Mouse (Mus musculus) common myeloid progenitor, adult 5-6 weeks (primary cell): ENCODE data around the gene Pyroxd2. TPM values are rescaled to one million over a fixed set of nuclear protein-coding genes. Genes with fewer than 3 reads are reported as not detected.
"Not testable (repeated sequence)": the region's sequence is repeated elsewhere in the genome, so short reads cannot be mapped to it uniquely, and the experiment has no call there.

Source experiments
- ATAC-seq: replicated peaks from 2 replicates; pipeline ENCODE4 v1.8.0; 2016; ENCODE audit warnings: low read depth, mild to moderate bottlenecking, moderate TSS enrichment, inconsistent platforms; ENCODE audit not compliant: poor library complexity, severe bottlenecking
- total RNA-seq: library from RNA; stranded (forward); fragments of 200-1000, 187-1606 nt; gene quantifications from 2 replicates; pipeline ENCODE4 v1.2.3, GENCODE M21; 2017

Pyroxd2 gene
- total RNA-seq = 0.39 and 0.73 TPM in 2 replicates

DNA sequence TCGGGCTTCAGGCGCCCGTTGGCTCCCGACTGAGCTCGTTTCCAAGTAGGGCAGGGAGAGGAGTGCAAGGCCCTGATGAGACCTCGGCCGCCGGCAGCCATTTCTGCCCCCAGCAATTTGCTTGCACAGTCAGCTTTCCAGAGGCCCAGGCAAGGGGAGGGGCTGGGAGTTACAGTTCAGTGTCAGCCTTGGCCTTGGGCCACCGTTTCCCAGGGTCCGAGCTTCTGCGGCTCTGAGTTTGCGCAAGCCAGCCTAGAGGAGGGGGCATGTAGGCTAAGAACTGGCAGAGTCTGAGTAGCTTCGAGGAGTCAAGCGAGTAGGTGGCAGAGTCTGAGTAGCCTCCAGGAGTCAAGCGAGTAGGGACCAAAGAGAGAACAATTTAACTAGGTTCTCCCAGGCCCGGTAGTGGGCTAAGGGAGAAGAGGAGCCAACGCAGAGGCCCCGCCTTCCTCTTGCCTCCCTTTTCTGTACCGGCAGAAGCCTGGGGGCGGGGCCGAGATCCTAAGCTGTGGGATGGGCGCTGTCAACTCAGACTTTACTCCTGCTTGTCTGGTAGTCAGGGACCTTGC, at the start of gene Pyroxd2:
Gene Pyroxd2 (minus strand): TSS at position 413 of the 569 bp plus-strand sequence.
- peak; percentile 67 for ATAC-seq

DNA sequence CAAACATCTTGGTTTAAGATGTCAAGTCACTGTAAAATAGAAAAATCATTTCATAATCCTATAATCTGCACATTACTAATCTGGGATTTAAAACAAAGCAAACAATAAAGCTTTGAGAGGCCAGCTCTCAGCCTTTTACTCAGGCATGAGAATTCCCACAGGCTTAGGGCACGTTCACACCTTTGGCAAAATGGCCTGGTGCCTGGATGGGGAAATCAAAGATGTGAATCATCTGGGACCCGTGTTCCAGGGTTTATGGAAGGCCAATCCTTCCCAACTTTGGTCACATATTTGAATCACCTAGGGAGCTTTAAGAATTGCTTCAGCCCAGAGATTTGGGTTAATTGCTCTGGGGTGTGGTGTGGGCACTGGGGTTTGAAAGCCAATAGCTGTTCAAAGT, 45.3 kb upstream of the Pyroxd2 start:
- no peak for ATAC-seq

DNA sequence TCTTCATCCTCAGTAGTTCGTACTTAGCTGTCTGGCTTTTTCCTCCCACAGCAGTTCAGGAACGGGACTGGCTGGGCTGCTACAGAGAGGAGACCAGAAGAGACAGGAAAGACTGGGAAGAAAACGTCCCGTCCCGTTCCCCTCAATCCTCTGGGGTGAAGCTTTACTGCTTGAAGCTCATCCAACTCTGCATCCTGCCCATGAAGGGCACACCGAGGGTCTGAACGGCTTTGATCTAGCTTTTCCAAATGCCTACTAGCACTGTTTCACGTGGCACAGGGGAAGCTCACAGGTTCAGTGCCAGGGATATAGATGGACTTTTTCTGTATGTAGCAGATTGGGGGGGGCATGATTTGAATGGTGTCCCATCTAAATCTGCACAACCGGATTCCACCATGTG, 43.2 kb upstream of the Pyroxd2 start:
- ATAC-seq = no peak

DNA sequence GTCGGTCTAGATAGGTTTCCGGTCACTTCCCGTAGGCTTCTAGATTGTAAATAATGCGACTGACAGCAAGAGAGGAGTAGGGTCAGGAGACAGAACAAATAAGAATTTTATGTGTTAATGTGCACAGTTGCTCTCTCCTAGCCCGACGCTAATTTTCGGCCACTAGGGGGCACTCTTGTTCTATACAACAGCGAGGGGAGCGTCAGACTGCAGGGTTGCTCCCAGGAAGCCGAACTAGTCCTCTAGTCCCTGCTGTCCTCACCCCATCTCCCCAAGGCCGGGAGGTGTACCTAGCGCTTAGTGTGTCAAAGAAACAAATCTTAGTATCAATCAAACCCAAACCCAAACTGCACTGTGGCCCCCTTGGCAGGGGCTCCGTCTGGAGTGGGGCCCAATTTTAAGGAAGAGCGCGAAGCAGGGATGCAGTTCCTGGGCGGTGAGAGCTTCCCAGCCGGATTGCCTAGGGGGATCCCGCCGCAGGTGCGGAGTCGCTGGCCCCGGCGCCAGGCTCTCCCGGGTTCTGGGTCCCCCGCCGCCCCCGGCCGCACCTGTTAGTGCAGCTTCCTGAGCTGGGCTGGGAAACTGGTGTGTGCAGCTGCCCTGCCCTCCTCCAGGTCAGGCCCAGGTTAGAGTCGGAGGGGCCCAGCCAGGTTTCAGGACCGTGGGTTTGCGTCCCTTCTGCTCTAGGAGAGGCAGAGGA, 42.5 kb upstream of the Pyroxd2 start:
- peak; percentile 92 for ATAC-seq

DNA sequence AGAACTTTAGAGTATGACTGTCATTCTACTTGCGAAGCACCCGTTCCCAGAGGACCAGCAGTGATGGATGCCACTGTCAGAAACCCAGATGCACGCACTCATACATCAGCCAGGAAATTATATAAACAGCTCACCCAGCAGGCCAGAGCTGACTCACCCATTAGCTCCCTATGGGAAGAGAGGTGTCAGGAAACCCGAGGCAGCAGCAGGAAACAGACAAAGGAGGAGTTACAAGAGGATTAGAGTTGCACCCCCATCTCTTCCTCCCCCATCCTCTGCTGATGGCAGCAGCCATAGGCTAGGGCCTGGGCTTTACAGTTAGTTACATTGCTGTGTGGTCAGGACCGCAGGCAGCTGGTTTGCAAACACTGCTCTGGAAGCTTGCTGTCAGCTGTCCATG, 35.7 kb upstream of the Pyroxd2 start:
- no peak for ATAC-seq

DNA sequence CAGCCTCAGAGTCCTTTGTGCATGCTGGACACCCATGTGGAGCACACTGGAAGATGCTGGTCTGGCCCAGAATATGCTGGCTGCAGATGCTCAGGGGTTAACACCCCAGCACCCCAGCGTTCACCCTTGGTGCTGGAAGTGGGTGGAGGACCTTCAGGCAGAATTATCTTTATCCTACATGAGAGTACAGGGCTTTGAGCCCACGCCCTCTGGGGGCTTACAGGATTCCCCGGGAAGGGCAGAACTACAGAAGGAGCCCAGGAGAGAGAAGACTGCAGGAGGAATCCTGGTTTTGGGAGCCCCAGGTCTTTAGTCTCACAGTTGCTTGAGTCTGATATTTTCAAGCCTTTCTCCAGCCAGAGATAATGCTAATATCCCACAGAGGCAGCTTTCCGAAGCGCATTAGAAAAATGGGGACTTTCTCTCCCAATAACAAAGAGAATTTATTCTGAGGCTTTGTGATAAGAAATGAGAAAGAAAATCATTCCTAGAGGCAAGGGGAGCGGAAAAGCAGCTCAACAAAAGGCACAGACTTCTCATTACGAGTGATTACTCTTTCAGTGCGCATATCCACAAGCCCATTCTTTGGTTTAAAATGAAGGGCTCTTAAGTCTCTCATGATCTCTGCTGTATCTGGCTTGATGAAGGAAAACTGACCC, 33.1 kb upstream of the Pyroxd2 start:
- ATAC-seq = no peak

DNA sequence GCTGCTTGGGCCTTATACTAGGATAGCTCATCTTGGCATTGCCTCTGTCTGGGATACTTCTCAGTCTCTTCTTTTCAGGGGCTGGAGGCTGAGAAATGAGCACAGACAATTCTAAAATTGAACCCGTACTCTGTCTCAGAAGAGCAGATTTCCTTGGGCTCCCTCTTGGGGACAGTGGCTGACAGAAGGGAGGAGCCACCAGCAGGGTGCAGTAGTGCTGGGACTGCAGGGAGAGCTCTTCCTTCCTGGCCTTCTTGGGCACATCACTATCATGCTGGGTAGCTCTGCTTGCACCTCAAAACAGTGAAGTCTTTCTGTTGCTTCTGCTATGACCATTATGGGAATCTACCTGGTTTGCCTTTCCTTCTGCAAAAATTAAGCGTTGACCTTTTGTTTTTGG, 32.6 kb upstream of the Pyroxd2 start:
- peak; percentile 68; the same call in 1 of the 2 replicates for ATAC-seq

DNA sequence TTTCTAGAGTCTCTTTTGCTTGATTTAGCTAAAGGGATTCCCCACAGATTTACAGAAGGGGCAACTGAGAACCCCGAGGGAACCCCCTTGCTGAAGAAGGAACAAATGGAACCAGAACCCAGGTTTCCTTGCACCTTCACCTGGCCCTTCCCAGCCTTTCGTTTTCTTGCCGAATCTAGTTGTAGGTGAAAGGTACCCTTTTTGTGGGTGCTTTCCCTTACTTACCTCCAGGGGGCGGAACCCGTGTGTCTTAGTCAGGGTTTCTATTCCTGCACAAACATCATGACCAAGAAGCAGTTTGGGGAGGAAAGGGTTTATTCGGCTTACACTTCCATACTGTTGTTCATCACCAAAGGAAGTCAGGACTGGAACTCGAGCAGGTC, 27.6 kb upstream of the Pyroxd2 start:
- ATAC-seq = not testable (repeated sequence)

DNA sequence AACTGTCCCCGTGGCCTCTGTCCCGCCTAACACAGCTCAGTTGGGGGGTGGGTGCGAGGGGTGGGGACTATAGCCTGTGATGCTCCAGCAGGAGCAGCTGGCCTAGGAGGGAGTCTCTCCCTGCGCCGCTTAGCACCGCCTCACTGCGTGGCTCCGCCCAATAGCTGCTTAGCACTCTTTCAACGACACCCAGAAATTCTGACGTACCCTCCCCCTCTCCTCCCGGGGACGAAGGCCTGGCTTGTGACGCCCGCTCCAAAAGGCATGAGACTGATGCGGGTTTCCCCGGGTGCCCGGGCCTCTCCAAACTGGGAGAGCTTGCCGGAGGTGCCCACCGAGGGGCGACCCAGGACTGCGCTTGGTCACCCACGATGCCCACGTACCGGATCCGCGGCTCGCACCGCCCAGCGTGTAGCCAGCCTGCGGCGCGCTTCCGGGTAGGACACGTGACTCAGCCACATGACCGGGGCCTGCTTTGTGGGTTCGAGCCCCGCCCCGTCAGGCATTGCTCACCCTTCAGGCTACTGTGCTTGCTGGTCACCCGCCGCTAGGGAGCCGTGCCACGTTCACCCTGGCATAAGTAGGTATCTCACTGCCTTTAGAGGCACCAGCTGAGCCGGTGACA, 27.1 kb upstream of the Pyroxd2 start, which contains the start of gene Hps1:
Gene Hps1 (minus strand): TSS at position 448 of the 625 bp plus-strand sequence.
- peak; percentile 92 for ATAC-seq

DNA sequence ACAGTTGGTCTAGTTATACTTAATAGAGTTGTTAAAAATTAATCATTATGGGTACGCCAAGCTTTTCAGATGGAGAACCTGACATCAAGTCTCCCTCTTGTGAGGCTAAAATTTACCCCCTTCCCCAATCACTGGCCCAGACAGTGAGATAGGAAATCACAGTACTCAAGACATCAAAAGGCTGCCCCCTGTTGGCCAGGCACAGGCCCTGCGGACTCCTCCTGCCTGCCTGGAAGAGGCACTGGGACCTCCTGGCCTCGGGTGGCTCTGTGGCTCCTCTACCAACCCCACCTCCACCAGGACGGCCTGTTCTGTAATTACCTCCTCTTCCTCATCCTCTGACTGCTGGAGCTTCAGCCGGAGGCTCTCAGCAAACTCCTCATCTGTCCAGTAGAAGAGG, 25.2 kb upstream of the Pyroxd2 start:
- no peak for ATAC-seq

DNA sequence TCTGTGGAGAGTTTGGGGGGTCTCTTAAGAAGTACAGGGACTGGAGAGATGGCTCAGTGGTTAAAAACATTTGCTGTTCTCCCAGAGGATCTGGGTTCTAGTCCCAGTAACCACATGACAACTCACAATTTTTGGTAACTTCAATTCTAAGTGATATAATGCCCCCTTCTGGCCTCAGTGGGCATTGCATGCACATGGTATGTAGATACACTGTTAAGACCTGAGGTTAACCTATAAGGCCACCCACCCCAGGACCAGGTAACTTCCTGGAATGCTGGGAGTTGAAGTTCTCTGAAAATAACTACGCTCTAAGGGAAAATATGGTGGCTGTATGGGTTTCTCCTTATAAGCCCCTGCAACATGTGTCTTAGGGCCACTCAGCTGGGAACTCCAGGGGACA, 24.2 kb upstream of the Pyroxd2 start:
- ATAC-seq = no peak

DNA sequence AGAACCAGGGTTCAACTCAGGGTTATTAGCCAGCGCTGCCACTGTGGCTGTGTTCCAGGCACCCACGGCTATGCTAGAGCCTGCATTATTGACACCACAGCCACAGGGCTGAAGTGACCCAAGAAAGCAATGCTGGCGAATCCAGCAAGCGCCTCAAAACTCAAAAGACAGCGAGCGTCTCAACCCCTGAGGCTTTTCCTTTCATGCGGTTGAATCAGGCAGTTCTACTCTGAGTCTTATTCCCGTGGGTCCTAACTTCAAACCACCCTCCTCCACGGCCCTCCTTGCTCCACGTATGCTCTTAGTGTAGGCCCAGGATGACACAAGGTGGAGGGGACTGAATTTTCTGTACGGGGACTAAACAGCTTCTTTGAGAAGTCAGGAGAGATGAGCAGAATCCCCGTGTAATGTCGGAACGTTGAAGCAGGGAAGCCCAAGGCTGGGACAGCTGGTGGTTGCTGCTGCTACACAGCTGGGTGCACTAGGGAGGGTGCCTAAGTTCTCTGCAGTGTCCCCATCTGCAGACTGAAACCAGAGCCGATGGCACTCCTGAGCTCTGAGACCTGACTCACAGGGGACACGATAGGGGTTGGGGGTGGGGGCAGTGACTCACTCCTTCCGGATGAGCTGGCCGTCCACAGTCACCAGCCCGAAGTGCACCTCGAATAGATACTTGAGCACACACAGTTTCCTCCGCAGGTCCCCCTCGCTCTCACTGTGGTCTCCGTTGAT, 17.7 kb upstream of the Pyroxd2 start:
- ATAC-seq = no peak

DNA sequence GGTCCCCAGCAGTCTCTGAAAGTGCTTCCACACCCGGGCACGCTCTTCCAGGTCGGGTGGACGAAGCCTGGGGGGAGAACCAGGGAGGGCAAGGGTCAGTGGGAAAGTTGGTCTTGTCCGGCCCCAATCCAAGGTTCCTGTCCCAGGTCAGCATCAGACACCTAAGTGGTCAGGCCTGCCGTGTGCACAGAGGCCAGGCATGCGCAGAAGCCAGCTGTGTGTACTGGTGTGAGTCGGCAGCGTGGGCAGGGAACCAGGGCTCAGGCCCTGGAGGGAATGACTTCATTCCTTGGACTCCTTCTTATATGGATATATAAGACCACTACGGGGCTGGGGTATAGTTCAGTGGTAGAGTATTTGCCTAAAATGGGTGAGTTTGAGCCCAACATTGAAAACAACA, 17.1 kb upstream of the Pyroxd2 start:
- no peak for ATAC-seq

DNA sequence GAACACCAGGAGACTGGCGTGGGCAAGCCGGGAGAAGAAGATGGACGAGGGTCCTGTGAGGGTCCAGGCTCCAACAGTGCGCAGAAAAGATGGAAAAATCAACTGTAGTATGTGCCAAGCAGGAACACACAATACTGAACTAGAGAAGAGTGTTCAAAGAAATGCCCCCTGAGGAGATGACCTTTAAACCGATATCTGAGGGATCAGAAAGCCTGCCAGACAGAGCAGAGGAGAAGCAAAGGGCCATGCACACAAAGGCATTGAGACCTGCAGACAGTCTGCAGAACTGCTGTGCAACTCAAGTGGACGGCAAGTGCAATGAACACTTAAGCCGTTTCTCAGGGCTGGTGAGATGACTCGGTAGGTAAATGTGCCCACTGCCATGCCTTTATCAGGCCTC, 14.8 kb upstream of the Pyroxd2 start:
- no peak for ATAC-seq

DNA sequence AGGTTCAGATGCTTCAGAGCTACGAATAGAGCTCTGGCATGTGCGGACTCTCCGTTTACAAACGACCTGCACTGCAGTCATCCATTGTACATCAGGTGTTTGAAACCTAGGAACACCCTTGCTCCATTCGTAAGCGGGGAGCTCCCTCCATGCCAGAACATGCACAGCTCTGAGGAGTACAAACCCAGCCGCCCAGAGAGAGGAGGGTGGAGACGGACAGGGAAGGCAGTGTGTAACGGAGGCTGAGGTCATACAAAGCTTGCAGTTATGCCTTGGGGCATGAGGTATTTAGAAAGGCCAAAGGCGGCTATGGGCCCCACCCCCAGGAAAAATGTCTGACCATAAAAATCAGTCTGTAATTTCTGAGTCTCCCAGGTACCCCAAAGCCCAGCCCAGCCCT, 11.8 kb upstream of the Pyroxd2 start:
- ATAC-seq = no peak

DNA sequence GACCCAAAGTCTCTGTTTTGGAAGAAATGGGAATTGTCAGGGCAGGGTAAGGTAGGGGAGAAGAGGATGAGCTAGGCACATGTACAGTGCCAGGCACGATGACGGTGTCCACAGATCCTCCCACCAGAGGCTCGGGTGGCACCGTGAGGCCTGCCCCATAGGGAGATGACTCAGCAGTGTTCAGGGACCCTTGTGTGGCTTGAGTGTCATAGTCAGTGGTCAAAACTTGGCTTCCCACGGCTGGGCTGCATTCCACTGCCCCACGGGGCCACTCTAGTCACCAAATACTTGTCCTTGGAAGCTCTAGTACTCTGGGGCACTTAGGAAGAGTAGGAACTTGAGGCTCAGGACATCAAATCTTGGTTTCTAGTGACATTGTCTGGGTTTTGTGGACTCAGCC, 4.1 kb upstream of the Pyroxd2 start:
- no peak for ATAC-seq

DNA sequence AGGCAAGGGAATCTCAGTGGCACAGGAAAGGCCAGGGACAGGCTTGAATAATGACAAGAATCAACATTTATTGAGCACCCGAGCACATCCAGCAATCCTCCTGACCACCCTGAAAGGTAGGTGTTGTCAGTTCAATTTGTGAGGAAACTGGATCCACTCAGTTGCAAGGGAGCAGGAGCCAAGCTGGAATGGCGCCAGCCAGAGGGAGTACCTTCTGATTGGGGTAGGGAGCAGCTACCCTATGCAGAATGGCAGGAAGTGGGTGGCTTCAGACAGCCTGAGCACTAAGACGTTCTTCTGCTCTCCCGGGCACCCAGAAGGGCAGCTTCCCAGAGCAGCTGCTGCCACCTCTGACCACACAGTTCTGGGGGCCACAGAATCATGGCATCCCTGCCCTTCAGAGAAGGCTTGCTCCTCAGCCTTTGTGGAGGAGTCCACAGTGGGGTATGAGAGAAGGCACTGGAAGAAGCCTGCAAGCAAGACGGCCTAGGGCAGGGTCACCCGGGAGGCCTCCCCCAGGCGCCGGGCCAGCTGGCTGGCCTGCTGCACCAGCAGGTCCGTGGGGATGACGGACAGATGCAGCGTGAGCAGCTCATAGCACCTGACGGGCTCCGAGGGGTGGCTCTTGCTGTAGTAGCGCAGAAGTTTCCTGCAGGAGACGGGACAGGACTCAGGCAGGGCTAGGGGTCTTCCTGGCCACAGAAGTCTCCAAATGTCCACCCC, 2.7 kb upstream of the Pyroxd2 start:
- no peak for ATAC-seq

DNA sequence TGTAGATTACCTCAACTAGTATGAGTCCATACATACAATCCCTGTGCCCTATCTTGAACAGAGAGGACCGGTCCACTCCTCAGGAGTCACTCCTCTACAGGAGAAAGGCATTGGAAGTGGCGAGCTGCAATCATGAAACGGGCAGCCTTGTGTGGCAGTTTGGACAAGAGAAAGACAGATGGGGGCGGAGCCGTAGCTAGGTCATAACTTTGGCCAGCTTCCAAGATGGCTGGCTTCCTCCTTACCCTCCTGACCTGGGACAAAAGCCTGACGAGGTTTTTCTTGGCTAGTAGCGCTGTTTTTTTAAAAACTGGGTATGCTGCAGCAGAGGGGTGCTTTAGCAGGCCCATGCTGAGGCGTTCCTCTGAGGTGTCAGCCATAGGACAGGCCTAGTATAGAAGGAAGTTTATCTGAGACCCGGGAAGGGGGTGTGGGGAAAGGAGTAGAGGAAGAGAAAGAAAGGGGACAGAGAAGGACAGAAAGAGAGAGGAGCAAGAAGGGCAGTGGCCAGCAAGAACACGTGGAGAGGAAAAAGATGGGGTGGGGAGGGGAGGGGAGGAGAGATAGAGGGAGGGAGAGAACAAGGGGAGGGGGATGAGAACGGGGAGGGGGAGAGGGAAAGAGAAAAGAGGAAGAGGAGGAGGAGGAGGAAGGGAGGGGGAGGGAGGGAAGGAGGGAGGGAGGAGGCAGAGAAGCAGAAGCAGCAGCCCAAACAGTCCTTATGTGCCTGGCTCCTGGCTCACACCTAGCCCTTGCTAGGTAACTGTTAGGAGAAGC, 754 bp upstream of the Pyroxd2 start:
- ATAC-seq = peak; percentile 54

DNA sequence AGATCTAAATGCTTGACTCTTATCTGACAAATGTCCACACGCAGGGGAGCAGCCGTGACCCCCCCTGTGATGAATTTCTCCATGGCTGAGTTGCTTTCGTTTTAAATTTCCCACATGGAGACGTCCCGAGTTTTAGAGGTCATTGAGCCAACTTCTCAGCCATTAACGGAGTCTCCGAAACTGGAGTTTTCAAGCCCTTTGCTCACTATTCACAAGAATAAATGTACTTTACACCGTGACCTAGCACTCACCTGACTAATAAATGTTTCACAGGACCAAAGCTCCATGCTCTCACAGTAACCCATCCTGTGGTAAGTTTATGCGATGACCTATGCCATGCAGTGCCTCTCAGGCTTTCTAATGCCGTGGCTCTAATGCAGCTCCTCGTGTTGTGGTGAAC, 2.4 kb downstream of the Pyroxd2 start:
- ATAC-seq = no peak
